Mouse (Mus musculus): ENCODE data around the gene Gcnt2. TPM values are rescaled to one million over a fixed set of nuclear protein-coding genes. Genes with fewer than 3 reads are reported as not detected.

Gcnt2 gene
- polyA plus RNA-seq, 1 experiment from 2014 or later: 20.2 TPM

DNA sequence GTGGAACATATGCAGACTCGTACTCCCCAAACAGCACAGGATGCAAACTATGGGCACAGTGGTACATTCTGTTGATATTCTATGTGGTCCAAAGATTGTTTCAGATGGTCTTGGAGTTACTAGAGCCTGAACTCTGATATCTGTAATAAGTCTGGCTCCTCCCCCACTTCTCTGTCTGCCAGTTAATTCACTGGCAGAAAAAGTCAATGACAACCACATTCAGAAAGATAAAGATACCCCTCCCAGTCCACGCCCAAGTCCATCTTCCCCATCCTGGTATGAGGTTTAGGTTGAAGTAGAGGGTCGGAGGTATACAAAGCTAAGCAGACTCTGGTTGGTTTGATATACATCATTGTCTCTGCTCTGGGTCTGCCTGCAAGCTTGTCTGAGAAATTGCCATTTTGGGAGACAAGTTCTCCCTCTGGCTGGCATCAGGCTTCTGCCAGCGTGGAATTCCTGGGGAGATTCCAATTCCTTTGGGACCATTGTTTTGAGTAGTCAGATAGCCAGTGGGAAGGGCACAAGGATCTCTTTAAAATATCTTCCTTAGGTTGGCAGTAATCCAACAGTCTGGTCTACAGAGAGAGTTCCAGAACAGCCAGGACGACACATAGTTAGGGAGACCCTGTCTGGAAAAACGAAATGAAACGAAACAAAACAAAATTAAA lies 88.1 kb downstream of the Gcnt2 start:
- no peak overlapping the region for H3K4me3 ChIP-seq (ENCODE audit: low read depth, low read length)
- H3K9me3 ChIP-seq (ENCODE audit: control insufficient read depth): no peaks in the 10 kb centered on the region
- no peaks in the 10 kb centered on the region for H3K27me3 ChIP-seq (replicated peaks; ENCODE audit: control insufficient read depth, insufficient read depth, low read length)
- no peak overlapping the region for H3K9ac ChIP-seq (ENCODE audit: low read depth, low read length)
- no peak overlapping the region for H3K4me2 ChIP-seq (replicated peaks; ENCODE audit: low read depth)
- no peaks in the 10 kb centered on the region for H3K36me3 ChIP-seq (ENCODE audit: control insufficient read depth, insufficient read depth)
- TF ChIP-seq CTCF (IDR thresholded peaks at IDR 0.05; ENCODE audit: low read depth): no peak
- H3K4me1 ChIP-seq (replicated peaks; ENCODE audit: control insufficient read depth, insufficient read depth, low read length): 0 out of 2 replicates have a peak, but pooled peaks cover 2% of the 10 kb centered on the region
- WGBS: 65% methylated on average over 7 of the region's 7 CpGs
- H3K27ac ChIP-seq (ENCODE audit: low read depth, low read length): no peak overlapping the region
- ATAC-seq: no peak

DNA sequence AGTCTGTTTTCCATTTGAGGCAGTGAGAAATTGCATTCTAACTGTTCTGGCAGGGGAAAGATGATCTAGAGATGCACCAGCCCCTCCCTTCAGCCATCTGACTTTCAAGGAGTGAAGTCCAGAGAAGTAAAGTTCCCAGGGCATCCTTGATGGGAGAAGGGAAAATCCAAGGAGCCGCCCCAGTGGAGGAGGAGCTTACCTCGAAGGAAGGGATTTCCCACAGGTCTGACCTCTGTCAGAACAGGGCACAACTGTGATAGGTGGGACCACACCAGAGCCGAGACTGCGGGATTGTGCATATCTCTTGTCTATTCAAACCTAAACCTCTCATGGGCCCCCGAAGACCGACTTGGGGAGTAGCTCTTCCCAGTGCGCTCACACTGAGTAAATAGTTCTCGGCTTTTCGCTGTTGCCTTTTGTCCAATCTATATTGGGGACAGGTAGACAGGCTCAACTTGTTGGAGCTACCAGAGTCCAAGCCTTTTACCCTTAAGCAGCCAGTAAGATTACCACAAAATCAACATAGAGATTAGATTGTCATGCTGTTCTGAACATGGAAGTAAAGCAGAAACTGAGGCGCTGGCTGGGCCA lies 91.9 kb downstream of the Gcnt2 start:
- Histone ChIP-seq H3K9ac (ENCODE audit: low read depth, low read length) (no peak overlapping the region), H3K4me2 (replicated peaks; ENCODE audit: low read depth) (no peak overlapping the region), H3K9me3 (ENCODE audit: control insufficient read depth) (no peaks in the 10 kb centered on the region), H3K36me3 (ENCODE audit: control insufficient read depth, insufficient read depth) (peaks cover 5% of the 10 kb centered on the region; the same call in 1 of the 2 replicates), H3K27ac (ENCODE audit: low read depth, low read length) (no peak overlapping the region), H3K4me3 (ENCODE audit: low read depth, low read length) (no peak overlapping the region), H3K4me1 (replicated peaks; ENCODE audit: control insufficient read depth, insufficient read depth, low read length) (no peaks in the 10 kb centered on the region), H3K27me3 (replicated peaks; ENCODE audit: control insufficient read depth, insufficient read depth, low read length) (no peaks in the 10 kb centered on the region)
- WGBS: 61% methylated on average over 10 of the region's 10 CpGs
- no peak for TF ChIP-seq CTCF (IDR thresholded peaks at IDR 0.05; ENCODE audit: low read depth)
- ATAC-seq: no peak

DNA sequence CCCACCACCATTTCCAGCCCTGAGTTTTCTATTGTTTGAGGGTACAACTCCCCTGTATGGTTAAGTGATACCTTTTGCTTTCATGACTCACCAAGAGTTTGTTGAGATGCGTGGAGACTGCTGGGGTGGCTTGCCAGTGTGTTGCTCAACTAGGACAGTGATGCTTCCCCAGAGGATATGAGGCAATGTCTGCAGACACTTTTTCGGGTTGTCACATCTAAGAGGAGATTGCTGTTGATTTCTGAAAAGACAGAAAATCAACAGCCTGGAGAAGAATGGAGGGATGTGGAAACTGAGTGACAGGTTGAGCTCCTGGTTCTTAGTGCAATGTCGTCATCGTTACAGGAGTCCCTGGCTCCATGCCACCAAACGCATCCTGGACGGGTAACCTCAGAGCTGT lies 93.7 kb downstream of the Gcnt2 start:
- no peaks in the 10 kb centered on the region for H3K9me3 ChIP-seq (ENCODE audit: control insufficient read depth)
- no peaks in the 10 kb centered on the region for H3K4me1 ChIP-seq (replicated peaks; ENCODE audit: control insufficient read depth, insufficient read depth, low read length)
- no peak for ATAC-seq
- 76% methylated on average over 6 of the region's 6 CpGs for WGBS
- H3K4me2 ChIP-seq (replicated peaks; ENCODE audit: low read depth): no peak overlapping the region
- TF ChIP-seq CTCF (IDR thresholded peaks at IDR 0.05; ENCODE audit: low read depth): no peak
- H3K27me3 ChIP-seq (replicated peaks; ENCODE audit: control insufficient read depth, insufficient read depth, low read length): no peaks in the 10 kb centered on the region
- no peak overlapping the region for H3K27ac ChIP-seq (ENCODE audit: low read depth, low read length)
- H3K36me3 ChIP-seq (ENCODE audit: control insufficient read depth, insufficient read depth): peaks cover 16% of the 10 kb centered on the region; the same call in 1 of the 2 replicates
- no peak overlapping the region for H3K9ac ChIP-seq (ENCODE audit: low read depth, low read length)
- H3K4me3 ChIP-seq (ENCODE audit: low read depth, low read length): no peak overlapping the region

DNA sequence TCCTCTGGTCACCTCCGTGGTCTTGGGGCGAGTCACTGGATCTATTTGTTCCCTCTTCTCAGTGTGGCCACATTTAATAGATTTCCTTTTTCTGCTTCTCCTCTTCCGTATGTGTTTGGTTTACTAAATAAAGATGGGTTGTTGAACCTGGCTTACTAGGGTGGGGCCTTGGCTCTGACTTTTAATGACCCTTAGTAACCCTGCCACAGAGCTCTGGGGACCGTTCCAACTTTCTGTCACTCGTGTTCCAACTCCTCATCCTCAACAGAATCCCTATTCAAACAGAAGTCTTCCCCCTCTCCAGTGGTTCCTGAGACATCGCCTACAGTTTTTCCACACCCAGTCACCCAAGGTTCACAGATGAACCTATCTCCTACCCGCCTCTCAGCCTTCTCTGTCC lies 96.2 kb downstream of the Gcnt2 start:
- H3K36me3 ChIP-seq (ENCODE audit: control insufficient read depth, insufficient read depth): peaks cover 22% of the 10 kb centered on the region
- no peaks in the 10 kb centered on the region for H3K27me3 ChIP-seq (replicated peaks; ENCODE audit: control insufficient read depth, insufficient read depth, low read length)
- no peak overlapping the region for H3K9ac ChIP-seq (ENCODE audit: low read depth, low read length)
- no peaks in the 10 kb centered on the region for H3K9me3 ChIP-seq (ENCODE audit: control insufficient read depth)
- no peak overlapping the region for H3K4me2 ChIP-seq (replicated peaks; ENCODE audit: low read depth)
- WGBS: 82% methylated on average over 7 of the region's 7 CpGs
- H3K4me3 ChIP-seq (ENCODE audit: low read depth, low read length): no peak overlapping the region
- no peak overlapping the region for H3K27ac ChIP-seq (ENCODE audit: low read depth, low read length)
- H3K4me1 ChIP-seq (replicated peaks; ENCODE audit: control insufficient read depth, insufficient read depth, low read length): no peaks in the 10 kb centered on the region
- no peak for TF ChIP-seq CTCF (IDR thresholded peaks at IDR 0.05; ENCODE audit: low read depth)
- no peak for ATAC-seq

DNA sequence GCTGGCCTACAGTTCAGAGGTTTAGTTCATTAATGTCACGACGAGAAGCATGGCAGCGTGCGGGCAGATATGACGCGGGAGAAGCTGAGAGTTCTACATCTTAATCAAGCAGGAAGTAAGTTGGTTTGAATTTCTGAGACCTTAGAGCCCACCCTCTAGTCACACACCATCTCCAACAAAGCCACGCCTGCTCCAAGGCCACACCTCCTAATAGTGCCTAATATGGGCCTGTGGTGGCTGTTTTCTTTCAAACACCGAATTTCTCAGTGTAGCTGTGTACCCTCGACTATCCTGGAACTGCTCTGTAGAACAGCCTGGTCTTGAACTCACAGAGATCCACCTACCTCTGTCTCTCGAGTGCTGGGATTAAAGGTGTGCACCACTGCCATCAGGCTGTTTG lies 108.1 kb downstream of the Gcnt2 start:
- 89% methylated on average over 10 of the region's 10 CpGs for whole genome bisulfite sequencing
- no peak overlapping the region for H3K4me3 ChIP-seq (ENCODE audit: low read depth, low read length)
- TF ChIP-seq CTCF (IDR thresholded peaks at IDR 0.05; ENCODE audit: low read depth): no peak
- no peaks in the 10 kb centered on the region for H3K27me3 ChIP-seq (replicated peaks; ENCODE audit: control insufficient read depth, insufficient read depth, low read length)
- no peaks in the 10 kb centered on the region for H3K9me3 ChIP-seq (ENCODE audit: control insufficient read depth)
- no peak overlapping the region for H3K27ac ChIP-seq (ENCODE audit: low read depth, low read length)
- H3K36me3 ChIP-seq (ENCODE audit: control insufficient read depth, insufficient read depth): no peaks in the 10 kb centered on the region
- H3K4me1 ChIP-seq (replicated peaks; ENCODE audit: control insufficient read depth, insufficient read depth, low read length): no peaks in the 10 kb centered on the region
- ATAC-seq: no peak
- no peak overlapping the region for H3K4me2 ChIP-seq (replicated peaks; ENCODE audit: low read depth)
- no peak overlapping the region for H3K9ac ChIP-seq (ENCODE audit: low read depth, low read length)

DNA sequence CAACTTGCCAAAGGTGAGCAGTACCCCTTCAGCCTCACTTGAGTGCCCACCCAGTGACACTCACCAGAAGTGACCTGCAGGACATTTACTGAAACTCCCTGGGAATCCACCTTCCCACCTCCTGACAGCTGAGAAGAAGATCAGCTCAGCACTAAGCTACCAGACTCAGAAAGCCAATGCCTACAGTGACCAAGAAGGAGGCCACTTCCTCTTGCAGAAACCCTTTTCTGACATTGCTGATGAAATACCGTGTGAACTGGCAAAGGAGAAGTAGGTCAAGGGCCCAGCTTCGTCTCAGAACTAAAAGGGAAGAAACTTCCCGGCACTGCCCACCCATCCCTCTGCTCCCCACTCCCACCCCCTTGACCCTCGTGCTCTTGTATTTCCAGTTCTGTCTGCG lies 109.0 kb downstream of the Gcnt2 start:
- Histone ChIP-seq H3K27me3 (replicated peaks; ENCODE audit: control insufficient read depth, insufficient read depth, low read length) (no peaks in the 10 kb centered on the region), H3K27ac (ENCODE audit: low read depth, low read length) (no peak overlapping the region), H3K9me3 (ENCODE audit: control insufficient read depth) (no peaks in the 10 kb centered on the region), H3K36me3 (ENCODE audit: control insufficient read depth, insufficient read depth) (no peaks in the 10 kb centered on the region), H3K4me2 (replicated peaks; ENCODE audit: low read depth) (no peak overlapping the region), H3K4me3 (ENCODE audit: low read depth, low read length) (no peak overlapping the region), H3K9ac (ENCODE audit: low read depth, low read length) (no peak overlapping the region), H3K4me1 (replicated peaks; ENCODE audit: control insufficient read depth, insufficient read depth, low read length) (no peaks in the 10 kb centered on the region)
- WGBS: 67% methylated on average over 5 of the region's 5 CpGs
- ATAC-seq: no peak
- no peak for TF ChIP-seq CTCF (IDR thresholded peaks at IDR 0.05; ENCODE audit: low read depth)
